Mouse (Mus musculus) hindbrain, embryonic 10.5 days (tissue): Measurements from ENCODE around the gene Spg7. TPM values are rescaled to one million over a fixed set of nuclear protein-coding genes. Genes with fewer than 3 reads are reported as not detected.
"Not testable (repeated sequence)": the region's sequence is repeated elsewhere in the genome, so short reads cannot be mapped to it uniquely, and the experiment has no call there.

Experiments
- DNase-seq: peaks from one replicate; pipeline ENCODE4 v3.0.0-alpha.2; 2017; ENCODE audit warnings: low spot score
- H3K27ac ChIP-seq: fragments of 300-500 bp; sonication (generic); 2 replicates; pipeline ENCODE4 v1.5.1; 2016; ENCODE audit warnings: mild to moderate bottlenecking, moderate library complexity
- H3K27me3 ChIP-seq: fragments of 300-500 bp; sonication (generic); 2 replicates; pipeline ENCODE4 v1.6.1; 2016; ENCODE audit warnings: mild to moderate bottlenecking; ENCODE audit not compliant: poor library complexity, insufficient read depth, severe bottlenecking
- H3K36me3 ChIP-seq: fragments of 300-500 bp; sonication (generic); 2 replicates; pipeline ENCODE4 v1.6.1; 2016; ENCODE audit warnings: mild to moderate bottlenecking, moderate library complexity
- H3K4me1 ChIP-seq: fragments of 300-500 bp; sonication (generic); replicated peaks from 2 replicates; pipeline ENCODE4 v1.6.1; 2016; ENCODE audit warnings: mild to moderate bottlenecking
- H3K4me3 ChIP-seq: fragments of 300-500 bp; sonication (generic); 2 replicates; pipeline ENCODE4 v1.5.1; 2016; ENCODE audit warnings: mild to moderate bottlenecking, moderate library complexity
- H3K9me3 ChIP-seq: fragments of 300-500 bp; sonication (generic); 2 replicates; pipeline ENCODE4 v1.6.1; 2016; ENCODE audit warnings: mild to moderate bottlenecking, moderate library complexity
- WGBS: fragments of 180-500 bp; shearing (Covaris S2); methylation state at CpG from one replicate; pipeline ENCODE4 v1.1.7; 2016; 5-methylcytosine and 5-hydroxymethylcytosine counted together
- polyA plus RNA-seq: library from polyadenylated mRNA; unstranded; fragments of >200 nt; fragmentation: Nextera tagmentation; extraction: Ambion mirVana; gene quantifications from 2 replicates; pipeline ENCODE4 v1.2.1, GENCODE M21; 2016

Gene Spg7
- polyA plus RNA-seq, result 56.6 and 58.2 TPM in 2 replicates

- WGBS, result 77% methylated on average over 7 of the region's 7 CpGs
- Histone ChIP-seq H3K4me3 (no peak within 1 kb of the TSS), H3K27ac (no peak within 1 kb of the TSS), H3K27me3 (no peaks in the 10 kb centered on the region), H3K9me3 (no peaks in the 10 kb centered on the region), H3K36me3 (peaks cover 11% of the 10 kb centered on the region), H3K4me1 (peaks cover 34% of the 10 kb centered on the region)
- DNase-seq, result no peak
These were observed at the start of gene Spg7 for GRCm38 (mm10) chr8:123062721-123063120. Spg7 (plus strand) TSS chr8:123062942.

GRCm38 (mm10) chr8:123014429-123014828 lies 48.3 kb upstream of the Spg7 start:
- Histone ChIP-seq H3K4me3 (no peak overlapping the region), H3K27me3 (no peaks in the 10 kb centered on the region), H3K36me3 (peaks cover 27% of the 10 kb centered on the region), H3K4me1 (peaks cover 16% of the 10 kb centered on the region), H3K9me3 (no peaks in the 10 kb centered on the region), H3K27ac (no peak overlapping the region)
- no peak for DNase-seq
- WGBS, result 95% methylated on average over 7 of the region's 7 CpGs

GRCm38 (mm10) chr8:123015074-123015473 lies 47.7 kb upstream of the Spg7 start:
- DNase-seq, result no peak
- H3K27me3 ChIP-seq, result no peaks in the 10 kb centered on the region
- H3K27ac ChIP-seq, result no peak overlapping the region
- no peaks in the 10 kb centered on the region for H3K9me3 ChIP-seq
- H3K4me3 ChIP-seq, result no peak overlapping the region
- H3K36me3 ChIP-seq, result peaks cover 22% of the 10 kb centered on the region
- H3K4me1 ChIP-seq, result peaks cover 16% of the 10 kb centered on the region
- WGBS, result 90% methylated on average over 3 of the region's 3 CpGs

GRCm38 (mm10) chr8:123017143-123017542 lies 45.6 kb upstream of the Spg7 start:
- H3K4me3 ChIP-seq, result no peak overlapping the region
- no peaks in the 10 kb centered on the region for H3K9me3 ChIP-seq
- DNase-seq, result no peak
- no peak overlapping the region for H3K27ac ChIP-seq
- H3K4me1 ChIP-seq, result peaks cover 16% of the 10 kb centered on the region
- peaks cover 17% of the 10 kb centered on the region for H3K36me3 ChIP-seq
- no peaks in the 10 kb centered on the region for H3K27me3 ChIP-seq
- 93% methylated on average over 4 of the region's 4 CpGs for WGBS

GRCm38 (mm10) chr8:123018484-123019164 lies 44.1 kb upstream of the Spg7 start:
- 87% methylated on average over 4 of the region's 4 CpGs for WGBS

GRCm38 (mm10) chr8:123020084-123020483 lies 42.7 kb upstream of the Spg7 start:
- Histone ChIP-seq H3K4me3 (no peak overlapping the region), H3K27me3 (no peaks in the 10 kb centered on the region), H3K9me3 (no peaks in the 10 kb centered on the region), H3K27ac (no peak overlapping the region), H3K4me1 (peaks cover 16% of the 10 kb centered on the region), H3K36me3 (peaks cover 22% of the 10 kb centered on the region)
- no peak for DNase-seq
- WGBS, result 88% methylated on average over 2 of the region's 2 CpGs

More at GRCm38 (mm10) chr8:123018484-123019164, 44.1 kb upstream of the Spg7 start:
- peaks cover 22% of the 10 kb centered on the region for H3K36me3 ChIP-seq
- peaks cover 16% of the 10 kb centered on the region for H3K4me1 ChIP-seq
- H3K9me3 ChIP-seq, result no peaks in the 10 kb centered on the region
- H3K27me3 ChIP-seq, result no peaks in the 10 kb centered on the region
- H3K27ac ChIP-seq, result 0 out of 2 replicates have a peak overlapping the region, but pooled peaks have one; percentile 35
- no peak overlapping the region for H3K4me3 ChIP-seq
- DNase-seq, result no peak

GRCm38 (mm10) chr8:123020859-123021258 lies 41.9 kb upstream of the Spg7 start:
- Histone ChIP-seq H3K36me3 (peaks cover 20% of the 10 kb centered on the region), H3K4me1 (peaks cover 16% of the 10 kb centered on the region), H3K27me3 (no peaks in the 10 kb centered on the region), H3K9me3 (no peaks in the 10 kb centered on the region), H3K27ac (no peak overlapping the region), H3K4me3 (no peak overlapping the region)
- no peak for DNase-seq
- WGBS, result 86% methylated on average over 2 of the region's 2 CpGs

GRCm38 (mm10) chr8:123021259-123021658 lies 41.5 kb upstream of the Spg7 start:
- DNase-seq, result no peak
- peaks cover 16% of the 10 kb centered on the region for H3K4me1 ChIP-seq
- H3K27me3 ChIP-seq, result no peaks in the 10 kb centered on the region
- WGBS, result 96% methylated on average over 1 of the region's 1 CpGs
- peaks cover 16% of the 10 kb centered on the region for H3K36me3 ChIP-seq
- H3K27ac ChIP-seq, result no peak overlapping the region
- H3K4me3 ChIP-seq, result no peak overlapping the region
- H3K9me3 ChIP-seq, result no peaks in the 10 kb centered on the region

- peaks cover 13% of the 10 kb centered on the region for H3K4me1 ChIP-seq
- no peaks in the 10 kb centered on the region for H3K9me3 ChIP-seq
- H3K27ac ChIP-seq, result no peak overlapping the region
- 83% methylated on average over 3 of the region's 3 CpGs for WGBS
- no peaks in the 10 kb centered on the region for H3K27me3 ChIP-seq
- H3K36me3 ChIP-seq, result peaks cover 13% of the 10 kb centered on the region
- no peak overlapping the region for H3K4me3 ChIP-seq
- DNase-seq, result no peak
These were observed 40.0 kb upstream of the Spg7 start for GRCm38 (mm10) chr8:123022727-123023126.

- WGBS, result 94% methylated on average over 2 of the region's 2 CpGs
These were observed 38.5 kb upstream of the Spg7 start for GRCm38 (mm10) chr8:123024226-123024625.

GRCm38 (mm10) chr8:123025951-123026351 lies 36.8 kb upstream of the Spg7 start:
- H3K4me1 ChIP-seq, result no peaks in the 10 kb centered on the region
- 92% methylated on average over 3 of the region's 3 CpGs for WGBS
- no peaks in the 10 kb centered on the region for H3K9me3 ChIP-seq
- H3K36me3 ChIP-seq, result peaks cover 33% of the 10 kb centered on the region
- H3K4me3 ChIP-seq, result no peak overlapping the region
- DNase-seq, result no peak
- H3K27ac ChIP-seq, result no peak overlapping the region
- no peaks in the 10 kb centered on the region for H3K27me3 ChIP-seq

More at GRCm38 (mm10) chr8:123024226-123024625, 38.5 kb upstream of the Spg7 start:
- Histone ChIP-seq H3K4me3 (no peak overlapping the region), H3K27ac (no peak overlapping the region), H3K27me3 (no peaks in the 10 kb centered on the region), H3K4me1 (no peaks in the 10 kb centered on the region), H3K36me3 (peaks cover 21% of the 10 kb centered on the region), H3K9me3 (no peaks in the 10 kb centered on the region)
- DNase-seq, result no peak

- Histone ChIP-seq H3K36me3 (peaks cover 31% of the 10 kb centered on the region), H3K4me3 (no peak overlapping the region), H3K9me3 (no peaks in the 10 kb centered on the region), H3K27me3 (no peaks in the 10 kb centered on the region), H3K27ac (no peak overlapping the region), H3K4me1 (no peaks in the 10 kb centered on the region)
- DNase-seq, result no peak
- WGBS, result 93% methylated on average over 8 of the region's 8 CpGs
These were observed 35.0 kb upstream of the Spg7 start for GRCm38 (mm10) chr8:123027786-123028185.

GRCm38 (mm10) chr8:123030091-123030490 lies 32.7 kb upstream of the Spg7 start:
- H3K4me3 ChIP-seq, H3K9me3 ChIP-seq, H3K27ac ChIP-seq, H3K27me3 ChIP-seq, DNase-seq: not testable (repeated sequence)
- H3K36me3 ChIP-seq, result peaks cover 28% of the 10 kb centered on the region
- H3K4me1 ChIP-seq, result peaks cover 10% of the 10 kb centered on the region; the same call in 1 of the 2 replicates
- 78% methylated on average over 5 of the region's 5 CpGs for WGBS
